Mouse (Mus musculus): ENCODE results near the gene Zmynd15. TPM values are rescaled to one million over a fixed set of nuclear protein-coding genes. Genes with fewer than 3 reads are reported as not detected.

Zmynd15 gene
- polyA plus RNA-seq, 1 experiment = 11.6 TPM

DNA sequence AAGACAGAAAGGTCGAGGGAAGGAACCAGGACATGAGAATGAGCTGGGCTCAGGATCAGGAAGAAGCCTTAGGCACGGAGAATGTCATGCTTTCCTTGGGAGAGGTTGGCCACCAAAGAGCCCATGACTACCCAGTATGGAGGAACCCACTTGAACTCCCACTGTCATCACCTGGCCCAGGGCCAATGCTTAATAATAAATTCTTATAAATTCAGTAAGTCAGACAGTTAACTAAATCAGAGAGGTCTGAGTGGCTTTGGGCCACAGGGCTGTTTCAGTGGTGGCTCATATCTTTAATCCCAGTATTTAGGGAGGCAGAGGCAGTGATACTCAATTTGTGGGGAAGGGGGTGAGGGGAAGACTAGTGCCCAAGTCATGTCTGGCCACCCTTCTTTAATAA is 8.3 kb upstream of the Zmynd15 start:
- Histone ChIP-seq H3K4me1 (ENCODE audit: control insufficient read depth, insufficient read depth, low read length) (0 out of 2 replicates have a peak, but pooled peaks cover 4% of the 10 kb centered on the region), H3K36me3 (ENCODE audit: control insufficient read depth, insufficient read depth, low read length) (no peaks in the 10 kb centered on the region), H3K27ac (ENCODE audit: insufficient read depth, low read depth, low read length) (no peak overlapping the region), H3K27me3 (replicated peaks; ENCODE audit: control insufficient read depth, insufficient read depth, low read length) (no peaks in the 10 kb centered on the region), H3K4me3 (ENCODE audit: insufficient read depth, low read depth, low read length) (no peak overlapping the region)
- DNase-seq = no peak
- TF ChIP-seq POLR2A (IDR thresholded peaks at IDR 0.05; ENCODE audit: low read depth, low read length) (no peak), CTCF (conservative IDR thresholded peaks at IDR 0.05; ENCODE audit: insufficient read depth, insufficient read length, low read depth, low read length) (no peak)
- WGBS = 88% methylated on average over 2 of the region's 2 CpGs

DNA sequence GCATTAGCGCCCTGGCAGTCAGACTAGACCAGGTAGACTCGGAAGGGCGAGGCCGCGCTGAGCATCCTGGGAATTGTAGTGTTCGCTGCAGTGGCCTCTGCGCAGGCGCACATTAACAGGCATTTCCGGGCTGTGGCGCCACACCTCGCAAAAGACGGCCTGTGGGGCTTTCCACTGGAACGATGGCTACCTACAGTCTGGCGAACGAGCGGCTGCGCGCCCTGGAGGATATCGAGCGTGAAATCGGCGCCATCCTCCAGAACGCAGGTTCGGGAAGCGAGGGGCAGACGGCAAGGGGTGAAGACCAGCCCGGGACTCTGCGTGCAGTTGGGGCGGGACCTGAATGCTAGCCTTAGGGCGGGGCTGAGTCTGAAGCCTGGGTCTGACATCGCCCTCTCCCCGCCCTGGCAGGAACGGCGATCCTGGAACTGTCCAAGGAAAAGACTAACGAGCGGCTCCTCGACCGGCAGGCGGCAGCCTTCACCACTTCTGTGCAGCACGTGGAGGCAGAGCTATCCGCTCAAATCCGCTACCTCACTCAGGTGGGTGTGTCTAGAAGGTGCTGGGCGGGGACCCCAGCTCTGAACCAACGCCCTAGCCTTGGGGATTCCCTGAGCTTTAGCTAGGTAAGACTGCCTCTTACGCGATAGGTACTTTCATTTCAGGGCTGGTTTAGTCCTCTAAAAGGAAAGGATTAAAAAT is 7.3 kb upstream of the Zmynd15 start, which contains the start of gene Med11:
TSS of gene Med11 (plus strand) at position 123 of the 702 bp plus-strand sequence.
- Histone ChIP-seq H3K27ac (ENCODE audit: insufficient read depth, low read depth, low read length) (peak within 1 kb of the TSS; percentile 98), H3K4me3 (ENCODE audit: insufficient read depth, low read depth, low read length) (peak within 1 kb of the TSS; percentile 77), H3K36me3 (ENCODE audit: control insufficient read depth, insufficient read depth, low read length) (no peaks in the 10 kb centered on the region), H3K27me3 (replicated peaks; ENCODE audit: control insufficient read depth, insufficient read depth, low read length) (no peaks in the 10 kb centered on the region), H3K4me1 (ENCODE audit: control insufficient read depth, insufficient read depth, low read length) (0 out of 2 replicates have a peak, but pooled peaks cover 4% of the 10 kb centered on the region)
- under 1% methylated on average over 46 of the region's 46 CpGs for WGBS
- TF ChIP-seq CTCF (conservative IDR thresholded peaks at IDR 0.05; ENCODE audit: insufficient read depth, insufficient read length, low read depth, low read length) = peak; percentile 96
- TF ChIP-seq POLR2A (IDR thresholded peaks at IDR 0.05; ENCODE audit: low read depth, low read length) = peak; percentile 32
- peak; percentile 99 for DNase-seq

DNA sequence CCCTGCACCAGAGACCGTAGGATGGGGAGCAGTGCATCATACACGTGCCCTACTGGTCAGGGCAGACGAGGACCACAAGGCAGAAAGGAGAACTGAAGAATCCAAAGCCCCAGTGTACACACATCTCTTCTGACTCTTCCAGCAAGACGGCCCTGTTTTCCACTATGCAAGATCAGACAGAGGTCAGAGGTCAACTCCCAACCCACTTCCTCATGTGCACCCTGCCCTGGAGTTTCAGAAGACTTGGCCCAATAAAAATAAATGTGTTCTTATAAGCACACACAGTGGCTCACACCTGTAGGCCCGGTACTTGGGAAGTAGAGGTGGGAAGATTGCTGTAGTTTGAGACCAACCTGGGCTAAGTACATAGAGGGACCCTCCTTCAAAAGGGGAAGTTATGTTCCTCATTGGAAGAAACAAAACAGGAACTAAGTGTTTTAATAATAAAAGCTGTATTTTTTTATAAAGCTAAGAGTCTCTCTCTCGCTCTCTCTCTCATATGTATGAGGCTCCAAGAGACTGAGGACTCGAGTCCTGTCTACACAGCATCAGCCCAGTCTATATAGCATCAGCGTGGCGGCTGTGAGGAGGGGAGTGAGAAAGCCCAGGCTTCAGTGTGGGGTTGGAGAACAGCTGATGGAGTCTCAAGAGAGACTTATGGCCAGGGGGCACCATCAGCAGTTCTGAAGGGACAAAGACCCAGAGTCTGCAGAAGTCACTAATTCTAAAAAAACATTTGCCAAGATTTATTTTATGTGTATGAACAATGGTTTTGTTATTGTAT is 5.8 kb upstream of the Zmynd15 start:
- WGBS = 78% methylated on average over 9 of the region's 9 CpGs
- no peak overlapping the region for H3K4me3 ChIP-seq (ENCODE audit: insufficient read depth, low read depth, low read length)
- H3K4me1 ChIP-seq (ENCODE audit: control insufficient read depth, insufficient read depth, low read length) = 0 out of 2 replicates have a peak, but pooled peaks cover 4% of the 10 kb centered on the region
- peak; percentile 49 for DNase-seq
- TF ChIP-seq CTCF (conservative IDR thresholded peaks at IDR 0.05; ENCODE audit: insufficient read depth, insufficient read length, low read depth, low read length) (no peak), POLR2A (IDR thresholded peaks at IDR 0.05; ENCODE audit: low read depth, low read length) (no peak)
- H3K27me3 ChIP-seq (replicated peaks; ENCODE audit: control insufficient read depth, insufficient read depth, low read length) = no peaks in the 10 kb centered on the region
- H3K36me3 ChIP-seq (ENCODE audit: control insufficient read depth, insufficient read depth, low read length) = no peaks in the 10 kb centered on the region; the same call in 1 of the 2 replicates
- H3K27ac ChIP-seq (ENCODE audit: insufficient read depth, low read depth, low read length) = no peak overlapping the region

GRCm38 (mm10) chr11:70459601-70460101 is 418 bp downstream of the Zmynd15 start, which contains the start of gene Cxcl16:
Cxcl16 (minus strand) TSS chr11:70459984.
- H3K27me3 ChIP-seq (replicated peaks; ENCODE audit: control insufficient read depth, insufficient read depth, low read length) = no peaks in the 10 kb centered on the region
- H3K4me1 ChIP-seq (ENCODE audit: control insufficient read depth, insufficient read depth, low read length) = peaks cover 3% of the 10 kb centered on the region; the same call in 1 of the 2 replicates
- DNase-seq = peak; percentile 75
- H3K4me3 ChIP-seq (ENCODE audit: insufficient read depth, low read depth, low read length) = peak within 1 kb of the TSS; percentile 61
- H3K27ac ChIP-seq (ENCODE audit: insufficient read depth, low read depth, low read length) = peak within 1 kb of the TSS; percentile 59
- TF ChIP-seq POLR2A (IDR thresholded peaks at IDR 0.05; ENCODE audit: low read depth, low read length) = no peak
- TF ChIP-seq CTCF (conservative IDR thresholded peaks at IDR 0.05; ENCODE audit: insufficient read depth, insufficient read length, low read depth, low read length) = no peak
- 6% methylated on average over 30 of the region's 30 CpGs for WGBS
- H3K36me3 ChIP-seq (ENCODE audit: control insufficient read depth, insufficient read depth, low read length) = no peaks in the 10 kb centered on the region; the same call in 1 of the 2 replicates

DNA sequence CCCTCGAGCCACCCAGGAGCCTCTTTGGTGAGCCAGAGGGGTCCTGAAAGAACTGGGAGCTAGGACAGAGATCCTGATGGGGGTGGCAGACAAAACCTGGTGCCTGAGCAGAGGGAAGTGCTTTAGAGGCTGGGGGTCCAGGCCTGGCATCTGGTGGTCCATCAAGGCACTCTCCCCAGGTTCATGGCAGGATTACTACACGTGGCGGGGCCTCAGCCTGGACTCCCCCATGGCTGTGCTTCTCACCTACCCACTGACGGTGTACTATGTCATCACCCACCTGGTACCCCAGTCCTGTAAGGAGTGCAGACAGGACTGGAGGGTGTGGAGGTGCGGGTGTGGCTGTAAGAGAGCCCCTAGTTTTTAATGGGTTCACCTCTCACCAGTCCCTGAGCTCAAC is 4.7 kb downstream of the Zmynd15 start:
- no peaks in the 10 kb centered on the region for H3K27me3 ChIP-seq (replicated peaks; ENCODE audit: control insufficient read depth, insufficient read depth, low read length)
- H3K4me1 ChIP-seq (ENCODE audit: control insufficient read depth, insufficient read depth, low read length) = peaks cover 7% of the 10 kb centered on the region; the same call in 1 of the 2 replicates
- DNase-seq = no peak
- TF ChIP-seq POLR2A (IDR thresholded peaks at IDR 0.05; ENCODE audit: low read depth, low read length) (no peak), CTCF (conservative IDR thresholded peaks at IDR 0.05; ENCODE audit: insufficient read depth, insufficient read length, low read depth, low read length) (no peak)
- no peak overlapping the region for H3K4me3 ChIP-seq (ENCODE audit: insufficient read depth, low read depth, low read length)
- no peaks in the 10 kb centered on the region for H3K36me3 ChIP-seq (ENCODE audit: control insufficient read depth, insufficient read depth, low read length)
- H3K27ac ChIP-seq (ENCODE audit: insufficient read depth, low read depth, low read length) = no peak overlapping the region
- 92% methylated on average over 5 of the region's 5 CpGs for WGBS

DNA sequence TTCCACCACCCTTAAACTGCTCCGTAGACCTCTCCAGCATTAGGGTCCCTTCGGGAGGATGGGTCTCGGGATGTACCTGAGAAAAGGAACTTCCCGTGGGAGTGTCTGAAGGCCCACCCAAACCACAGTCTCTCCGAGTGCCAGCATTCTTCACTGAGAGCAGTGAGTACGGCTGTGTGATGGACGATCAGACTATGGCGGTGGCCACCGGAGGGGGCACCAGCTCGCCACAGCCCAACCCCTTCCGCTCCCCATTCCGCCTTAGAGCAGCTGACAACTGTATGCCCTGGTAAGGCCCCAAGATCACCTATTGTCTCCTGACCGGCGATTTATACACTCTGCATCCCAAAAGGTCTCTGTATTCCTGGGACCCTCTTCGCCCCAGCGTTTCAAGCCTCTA is 6.0 kb downstream of the Zmynd15 start:
- no peak overlapping the region for H3K27ac ChIP-seq (ENCODE audit: insufficient read depth, low read depth, low read length)
- no peaks in the 10 kb centered on the region for H3K27me3 ChIP-seq (replicated peaks; ENCODE audit: control insufficient read depth, insufficient read depth, low read length)
- TF ChIP-seq POLR2A (IDR thresholded peaks at IDR 0.05; ENCODE audit: low read depth, low read length) (no peak), CTCF (conservative IDR thresholded peaks at IDR 0.05; ENCODE audit: insufficient read depth, insufficient read length, low read depth, low read length) (no peak)
- H3K4me3 ChIP-seq (ENCODE audit: insufficient read depth, low read depth, low read length) = no peak overlapping the region
- H3K4me1 ChIP-seq (ENCODE audit: control insufficient read depth, insufficient read depth, low read length) = peaks cover 7% of the 10 kb centered on the region; the same call in 1 of the 2 replicates
- 67% methylated on average over 16 of the region's 16 CpGs for WGBS
- DNase-seq = no peak
- no peaks in the 10 kb centered on the region for H3K36me3 ChIP-seq (ENCODE audit: control insufficient read depth, insufficient read depth, low read length)

Measured in kidney, adult 2 months (tissue).